Mouse (Mus musculus): ENCODE data around the gene Atp2b1. TPM values are rescaled to one million over a fixed set of nuclear protein-coding genes. Genes with fewer than 3 reads are reported as not detected.

Gene Atp2b1
- polyA plus RNA-seq, 1 experiment: 36.2 TPM

- Histone ChIP-seq H3K27me3 (ENCODE audit: control insufficient read depth, insufficient read depth, insufficient read length) (no peaks in the 10 kb centered on the region), H3K4me3 (no peak overlapping the region), H3K36me3 (ENCODE audit: control insufficient read depth, insufficient read depth) (peaks cover 17% of the 10 kb centered on the region), H3K79me2 (ENCODE audit: control insufficient read depth, insufficient read depth) (peaks cover 97% of the 10 kb centered on the region), H3ac (ENCODE audit: control insufficient read depth, insufficient read length) (no peak overlapping the region), H3K4me2 (ENCODE audit: low read depth) (no peak overlapping the region)
- TF ChIP-seq POLR2A (IDR thresholded peaks at IDR 0.05; ENCODE audit: insufficient read length, low read depth) (no peak), SRF (IDR thresholded peaks at IDR 0.05; ENCODE audit: control insufficient read depth, insufficient read length, low read depth) (no peak), CEBPB (IDR thresholded peaks at IDR 0.05; ENCODE audit: insufficient read depth, poor library complexity, severe bottlenecking) (no peak), MAX (IDR thresholded peaks at IDR 0.05; ENCODE audit: low read depth) (no peak), E2F4 (IDR thresholded peaks at IDR 0.05; ENCODE audit: insufficient read depth) (no peak), MYOG (IDR thresholded peaks at IDR 0.05; ENCODE audit: control insufficient read depth in 1 of 3, insufficient read depth in 1 of 3, insufficient read length in 2 of 3, low read depth in 2 of 3) (no peak), USF1 (IDR thresholded peaks at IDR 0.05; ENCODE audit: low read depth) (no peak), MYOD1 (IDR thresholded peaks at IDR 0.05; ENCODE audit: control insufficient read depth in 1 of 3, insufficient read length in 2 of 3, low read depth in 2 of 3) (no peak), POLR2AphosphoS2 (IDR thresholded peaks at IDR 0.05; ENCODE audit: insufficient read length, low read depth) (no peak), TCF3 (IDR thresholded peaks at IDR 0.05; ENCODE audit: insufficient read length, low read depth) (no peak), REST (IDR thresholded peaks at IDR 0.05; ENCODE audit: insufficient read depth, insufficient read length) (no peak), TCF12 (IDR thresholded peaks at IDR 0.05; ENCODE audit: insufficient read depth, poor library complexity, severe bottlenecking) (no peak)
These were observed 60.4 kb downstream of the Atp2b1 start for GRCm38 (mm10) chr10:98974645-98975044.

DNA sequence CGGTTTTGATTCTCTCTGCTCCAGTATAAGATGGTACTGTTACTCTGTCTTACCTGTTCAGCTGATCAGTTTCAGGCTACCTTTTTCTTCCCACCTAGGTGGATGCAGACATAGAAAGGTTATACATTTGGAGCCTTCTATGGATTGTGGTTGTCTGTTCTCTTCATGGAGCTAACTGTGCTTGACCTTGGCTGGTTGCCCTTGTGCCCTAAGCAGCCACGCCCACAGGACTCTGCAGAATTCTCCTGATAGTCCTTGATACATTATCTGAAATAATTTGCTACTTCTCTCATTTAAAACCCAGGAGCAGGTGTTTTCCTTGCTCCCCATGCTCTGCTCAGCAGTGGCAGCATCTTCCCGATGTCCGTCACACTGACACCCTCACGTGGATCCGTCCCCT lies 61.4 kb downstream of the Atp2b1 start:
- Histone ChIP-seq H3ac (ENCODE audit: control insufficient read depth, insufficient read length) (no peak overlapping the region), H3K4me3 (no peak overlapping the region)
- TF ChIP-seq MYOD1 (IDR thresholded peaks at IDR 0.05; ENCODE audit: control insufficient read depth in 1 of 3, insufficient read length in 2 of 3, low read depth in 2 of 3): no peak
- TF ChIP-seq E2F4 (IDR thresholded peaks at IDR 0.05; ENCODE audit: insufficient read depth): no peak
- TF ChIP-seq MYOG (IDR thresholded peaks at IDR 0.05; ENCODE audit: control insufficient read depth in 1 of 3, insufficient read depth in 1 of 3, insufficient read length in 2 of 3, low read depth in 2 of 3): no peak
- no peak for TF ChIP-seq TCF3 (IDR thresholded peaks at IDR 0.05; ENCODE audit: insufficient read length, low read depth)
- TF ChIP-seq SRF (IDR thresholded peaks at IDR 0.05; ENCODE audit: control insufficient read depth, insufficient read length, low read depth): no peak
- TF ChIP-seq MAX (IDR thresholded peaks at IDR 0.05; ENCODE audit: low read depth): no peak
- no peak for TF ChIP-seq REST (IDR thresholded peaks at IDR 0.05; ENCODE audit: insufficient read depth, insufficient read length)

DNA sequence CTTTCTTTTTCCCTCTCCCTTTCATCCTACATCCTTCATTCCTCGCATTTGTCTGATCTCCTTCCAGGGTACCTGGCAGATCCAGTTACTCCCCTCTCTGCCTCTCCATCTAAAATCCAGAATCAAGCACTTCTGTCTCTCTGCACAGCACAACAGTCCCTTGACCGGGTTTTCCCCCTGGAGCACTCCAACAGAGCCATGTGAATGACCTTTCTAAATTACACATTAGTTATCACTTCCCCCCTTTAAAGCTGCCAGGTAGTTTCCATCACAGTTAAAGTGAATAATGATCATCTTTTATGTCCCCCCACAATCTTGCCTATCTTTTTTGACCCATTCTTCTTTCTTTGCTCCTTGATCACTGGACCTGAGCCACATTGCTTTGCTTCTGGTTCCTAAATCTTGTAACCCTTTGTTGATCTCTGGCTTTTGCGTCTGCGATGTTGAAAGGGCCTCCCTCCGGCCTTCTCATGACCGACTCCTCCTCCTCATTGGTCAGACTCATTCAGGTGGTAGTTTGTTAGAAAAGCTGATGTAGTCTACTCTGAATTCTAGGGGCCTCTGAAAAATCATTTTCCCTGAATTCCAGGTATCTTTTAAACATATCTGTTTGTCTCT lies 62.8 kb downstream of the Atp2b1 start:
- H3K4me2 ChIP-seq (ENCODE audit: low read depth): no peak overlapping the region
- no peaks in the 10 kb centered on the region for H3K36me3 ChIP-seq (ENCODE audit: control insufficient read depth, insufficient read depth)
- no peak overlapping the region for H3K4me3 ChIP-seq
- H3K27me3 ChIP-seq (ENCODE audit: control insufficient read depth, insufficient read depth, insufficient read length): no peaks in the 10 kb centered on the region
- no peak overlapping the region for H3ac ChIP-seq (ENCODE audit: control insufficient read depth, insufficient read length)
- TF ChIP-seq POLR2AphosphoS2 (IDR thresholded peaks at IDR 0.05; ENCODE audit: insufficient read length, low read depth): no peak
- no peak for TF ChIP-seq USF1 (IDR thresholded peaks at IDR 0.05; ENCODE audit: low read depth)
- no peak for TF ChIP-seq TCF3 (IDR thresholded peaks at IDR 0.05; ENCODE audit: insufficient read length, low read depth)
- TF ChIP-seq SRF (IDR thresholded peaks at IDR 0.05; ENCODE audit: control insufficient read depth, insufficient read length, low read depth): no peak
- no peak for TF ChIP-seq E2F4 (IDR thresholded peaks at IDR 0.05; ENCODE audit: insufficient read depth)
- no peak for TF ChIP-seq MYOD1 (IDR thresholded peaks at IDR 0.05; ENCODE audit: control insufficient read depth in 1 of 3, insufficient read length in 2 of 3, low read depth in 2 of 3)
- TF ChIP-seq MYOG (IDR thresholded peaks at IDR 0.05; ENCODE audit: control insufficient read depth in 1 of 3, insufficient read depth in 1 of 3, insufficient read length in 2 of 3, low read depth in 2 of 3): no peak
- TF ChIP-seq CEBPB (IDR thresholded peaks at IDR 0.05; ENCODE audit: insufficient read depth, poor library complexity, severe bottlenecking): no peak
- TF ChIP-seq TCF12 (IDR thresholded peaks at IDR 0.05; ENCODE audit: insufficient read depth, poor library complexity, severe bottlenecking): no peak
- no peak for TF ChIP-seq POLR2A (IDR thresholded peaks at IDR 0.05; ENCODE audit: insufficient read length, low read depth)
- TF ChIP-seq REST (IDR thresholded peaks at IDR 0.05; ENCODE audit: insufficient read depth, insufficient read length): no peak
- H3K79me2 ChIP-seq (ENCODE audit: control insufficient read depth, insufficient read depth): peaks cover 77% of the 10 kb centered on the region

More for the DNA sequence above, 61.4 kb downstream of the Atp2b1 start:
- Histone ChIP-seq H3K4me2 (ENCODE audit: low read depth) (no peak overlapping the region), H3K79me2 (ENCODE audit: control insufficient read depth, insufficient read depth) (peaks cover 91% of the 10 kb centered on the region), H3K27me3 (ENCODE audit: control insufficient read depth, insufficient read depth, insufficient read length) (no peaks in the 10 kb centered on the region), H3K36me3 (ENCODE audit: control insufficient read depth, insufficient read depth) (peaks cover 7% of the 10 kb centered on the region)

DNA sequence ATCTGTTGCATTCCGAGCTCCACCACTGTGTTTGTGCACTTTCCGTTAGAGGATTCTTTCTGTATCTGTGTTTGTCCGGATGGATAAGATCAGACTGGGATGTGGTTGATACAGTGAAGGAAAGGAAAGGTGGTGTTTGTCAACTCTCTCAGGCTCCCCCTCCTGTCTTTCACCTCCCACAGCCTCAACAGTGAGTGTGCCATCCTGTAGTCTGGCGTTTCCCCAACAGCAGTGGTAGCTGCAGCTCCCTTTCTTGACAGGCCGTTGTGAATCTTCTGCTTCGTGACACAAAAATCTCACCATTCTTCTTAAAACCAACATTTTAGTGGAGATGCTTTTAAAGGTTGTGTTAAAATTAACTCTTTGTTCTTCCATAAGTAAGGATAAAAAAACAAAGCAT lies 64.6 kb downstream of the Atp2b1 start:
- peaks cover 60% of the 10 kb centered on the region for H3K79me2 ChIP-seq (ENCODE audit: control insufficient read depth, insufficient read depth)
- TF ChIP-seq TCF3 (IDR thresholded peaks at IDR 0.05; ENCODE audit: insufficient read length, low read depth) (no peak), CEBPB (IDR thresholded peaks at IDR 0.05; ENCODE audit: insufficient read depth, poor library complexity, severe bottlenecking) (no peak), POLR2A (IDR thresholded peaks at IDR 0.05; ENCODE audit: insufficient read length, low read depth) (no peak), REST (IDR thresholded peaks at IDR 0.05; ENCODE audit: insufficient read depth, insufficient read length) (no peak), MYOD1 (IDR thresholded peaks at IDR 0.05; ENCODE audit: control insufficient read depth in 1 of 3, insufficient read length in 2 of 3, low read depth in 2 of 3) (no peak), POLR2AphosphoS2 (IDR thresholded peaks at IDR 0.05; ENCODE audit: insufficient read length, low read depth) (no peak), TCF12 (IDR thresholded peaks at IDR 0.05; ENCODE audit: insufficient read depth, poor library complexity, severe bottlenecking) (no peak), USF1 (IDR thresholded peaks at IDR 0.05; ENCODE audit: low read depth) (no peak)
- H3K4me3 ChIP-seq: no peak overlapping the region
- no peak overlapping the region for H3ac ChIP-seq (ENCODE audit: control insufficient read depth, insufficient read length)
- no peaks in the 10 kb centered on the region for H3K27me3 ChIP-seq (ENCODE audit: control insufficient read depth, insufficient read depth, insufficient read length)
- H3K4me2 ChIP-seq (ENCODE audit: low read depth): no peak overlapping the region
- peaks cover 1% of the 10 kb centered on the region for H3K36me3 ChIP-seq (ENCODE audit: control insufficient read depth, insufficient read depth)
